Mouse (Mus musculus): ENCODE data around the gene Arhgef11. TPM values are rescaled to one million over a fixed set of nuclear protein-coding genes. Genes with fewer than 3 reads are reported as not detected.
A peak's percentile ranks its signal among the peaks of the same experiment; 100 is the strongest.

The Arhgef11 gene
- polyA plus RNA-seq, 1 experiment from 2014 or later, result 11.5 TPM

GRCm38 (mm10) chr3:87726191-87726590 is 108.8 kb downstream of the Arhgef11 start:
- WGBS, result 87% methylated on average over 7 of the region's 7 CpGs

GRCm38 (mm10) chr3:87728696-87729095 is 111.3 kb downstream of the Arhgef11 start:
- no peak overlapping the region for H3K4me3 ChIP-seq
- H3K27ac ChIP-seq, result no peak overlapping the region
- WGBS, result 92% methylated on average over 6 of the region's 6 CpGs
- peak; percentile 63 for DNase-seq (ENCODE audit: low spot score)
- no peaks in the 10 kb centered on the region for H3K9me3 ChIP-seq
- peaks cover under 1% of the 10 kb centered on the region; the same call in 1 of the 2 replicates for H3K4me1 ChIP-seq
- peaks cover 91% of the 10 kb centered on the region for H3K36me3 ChIP-seq
- H3K27me3 ChIP-seq (ENCODE audit: insufficient read depth, poor library complexity, severe bottlenecking), result no peaks in the 10 kb centered on the region

More at GRCm38 (mm10) chr3:87726191-87726590, 108.8 kb downstream of the Arhgef11 start:
- no peaks in the 10 kb centered on the region for H3K9me3 ChIP-seq
- H3K36me3 ChIP-seq, result peaks cover 84% of the 10 kb centered on the region
- peak; percentile 70 for DNase-seq (ENCODE audit: low spot score)
- no peaks in the 10 kb centered on the region for H3K4me1 ChIP-seq
- no peak overlapping the region for H3K27ac ChIP-seq
- H3K27me3 ChIP-seq (ENCODE audit: insufficient read depth, poor library complexity, severe bottlenecking), result no peaks in the 10 kb centered on the region
- H3K4me3 ChIP-seq, result no peak overlapping the region

- no peak for DNase-seq (ENCODE audit: low spot score)
- H3K27ac ChIP-seq, result no peak overlapping the region
- H3K36me3 ChIP-seq, result peaks cover 93% of the 10 kb centered on the region
- H3K27me3 ChIP-seq (ENCODE audit: insufficient read depth, poor library complexity, severe bottlenecking), result no peaks in the 10 kb centered on the region
- H3K9me3 ChIP-seq, result no peaks in the 10 kb centered on the region
- H3K4me1 ChIP-seq, result peaks cover 16% of the 10 kb centered on the region
- no peak overlapping the region for H3K4me3 ChIP-seq
- WGBS, result 68% methylated on average over 4 of the region's 4 CpGs
Observed at GRCm38 (mm10) chr3:87733098-87733497, 115.7 kb downstream of the Arhgef11 start.

- whole genome bisulfite sequencing, result 64% methylated on average over 11 of the region's 11 CpGs
- peaks cover 16% of the 10 kb centered on the region for H3K4me1 ChIP-seq
- no peak overlapping the region for H3K27ac ChIP-seq
- H3K27me3 ChIP-seq (ENCODE audit: insufficient read depth, poor library complexity, severe bottlenecking), result no peaks in the 10 kb centered on the region
- H3K9me3 ChIP-seq, result no peaks in the 10 kb centered on the region
- peaks cover 91% of the 10 kb centered on the region for H3K36me3 ChIP-seq
- H3K4me3 ChIP-seq, result no peak overlapping the region
- DNase-seq (ENCODE audit: low spot score), result no peak
Observed at GRCm38 (mm10) chr3:87733984-87734761, 116.8 kb downstream of the Arhgef11 start.

GRCm38 (mm10) chr3:87735335-87735734 is 118.0 kb downstream of the Arhgef11 start:
- Histone ChIP-seq H3K27ac (no peak overlapping the region), H3K4me1 (peaks cover 16% of the 10 kb centered on the region), H3K4me3 (no peak overlapping the region), H3K27me3 (ENCODE audit: insufficient read depth, poor library complexity, severe bottlenecking) (no peaks in the 10 kb centered on the region), H3K36me3 (peaks cover 87% of the 10 kb centered on the region), H3K9me3 (no peaks in the 10 kb centered on the region)
- no peak for DNase-seq (ENCODE audit: low spot score)
- 78% methylated on average over 9 of the region's 9 CpGs for WGBS

GRCm38 (mm10) chr3:87738906-87739305 is 121.5 kb downstream of the Arhgef11 start:
- Histone ChIP-seq H3K36me3 (peaks cover 61% of the 10 kb centered on the region), H3K4me1 (peaks cover 14% of the 10 kb centered on the region), H3K27me3 (ENCODE audit: insufficient read depth, poor library complexity, severe bottlenecking) (no peaks in the 10 kb centered on the region), H3K4me3 (no peak overlapping the region), H3K27ac (no peak overlapping the region), H3K9me3 (no peaks in the 10 kb centered on the region)
- 80% methylated on average over 5 of the region's 5 CpGs for WGBS
- DNase-seq (ENCODE audit: low spot score), result no peak

- Histone ChIP-seq H3K36me3 (peaks cover 30% of the 10 kb centered on the region), H3K4me1 (peaks cover 12% of the 10 kb centered on the region), H3K4me3 (no peak overlapping the region), H3K9me3 (no peaks in the 10 kb centered on the region), H3K27me3 (ENCODE audit: insufficient read depth, poor library complexity, severe bottlenecking) (peaks cover 6% of the 10 kb centered on the region), H3K27ac (no peak overlapping the region)
- WGBS, result 81% methylated on average over 3 of the region's 3 CpGs
- no peak for DNase-seq (ENCODE audit: low spot score)
Observed at GRCm38 (mm10) chr3:87742013-87742412, 124.7 kb downstream of the Arhgef11 start.

- DNase-seq (ENCODE audit: low spot score), result no peak
- H3K4me1 ChIP-seq, result peaks cover 12% of the 10 kb centered on the region
- H3K4me3 ChIP-seq, result no peak overlapping the region
- no peak overlapping the region for H3K27ac ChIP-seq
- peaks cover 11% of the 10 kb centered on the region for H3K27me3 ChIP-seq (ENCODE audit: insufficient read depth, poor library complexity, severe bottlenecking)
- WGBS, result 81% methylated on average over 16 of the region's 16 CpGs
- no peaks in the 10 kb centered on the region for H3K9me3 ChIP-seq
- peaks cover 23% of the 10 kb centered on the region for H3K36me3 ChIP-seq
Observed at GRCm38 (mm10) chr3:87742735-87743134, 125.4 kb downstream of the Arhgef11 start.

GRCm38 (mm10) chr3:87743927-87744326 is 126.6 kb downstream of the Arhgef11 start:
- DNase-seq (ENCODE audit: low spot score), result no peak
- 82% methylated on average over 4 of the region's 4 CpGs for WGBS
- Histone ChIP-seq H3K4me1 (peaks cover 20% of the 10 kb centered on the region), H3K27ac (no peak overlapping the region), H3K4me3 (no peak overlapping the region), H3K27me3 (ENCODE audit: insufficient read depth, poor library complexity, severe bottlenecking) (peaks cover 11% of the 10 kb centered on the region), H3K36me3 (peaks cover 13% of the 10 kb centered on the region; the same call in 1 of the 2 replicates), H3K9me3 (no peaks in the 10 kb centered on the region)

- 24% methylated on average over 18 of the region's 18 CpGs for WGBS
Observed at GRCm38 (mm10) chr3:87745036-87745659, 127.8 kb downstream of the Arhgef11 start.

GRCm38 (mm10) chr3:87748431-87748830 is 131.1 kb downstream of the Arhgef11 start, which contains the start of gene Lrrc71:
Lrrc71 (minus strand) TSS chr3:87748625.
- no peak for DNase-seq (ENCODE audit: low spot score)
- Histone ChIP-seq H3K9me3 (no peaks in the 10 kb centered on the region), H3K27me3 (ENCODE audit: insufficient read depth, poor library complexity, severe bottlenecking) (peaks cover 49% of the 10 kb centered on the region), H3K4me3 (no peak within 1 kb of the TSS), H3K36me3 (peaks cover 19% of the 10 kb centered on the region), H3K27ac (no peak within 1 kb of the TSS), H3K4me1 (peaks cover 20% of the 10 kb centered on the region)
- 43% methylated on average over 13 of the region's 13 CpGs for WGBS

More at GRCm38 (mm10) chr3:87745036-87745659, 127.8 kb downstream of the Arhgef11 start:
- Histone ChIP-seq H3K4me1 (peaks cover 20% of the 10 kb centered on the region), H3K4me3 (peak overlapping the region; percentile 40), H3K27me3 (ENCODE audit: insufficient read depth, poor library complexity, severe bottlenecking) (peaks cover 20% of the 10 kb centered on the region), H3K36me3 (peaks cover 10% of the 10 kb centered on the region; the same call in 1 of the 2 replicates), H3K9me3 (no peaks in the 10 kb centered on the region), H3K27ac (peak overlapping the region; percentile 71)
- DNase-seq (ENCODE audit: low spot score), result no peak

- no peak for DNase-seq (ENCODE audit: low spot score)
- Histone ChIP-seq H3K4me1 (peaks cover 20% of the 10 kb centered on the region), H3K36me3 (peaks cover 25% of the 10 kb centered on the region), H3K27me3 (ENCODE audit: insufficient read depth, poor library complexity, severe bottlenecking) (peaks cover 55% of the 10 kb centered on the region), H3K4me3 (no peak overlapping the region), H3K9me3 (no peaks in the 10 kb centered on the region), H3K27ac (no peak overlapping the region)
- 14% methylated on average over 5 of the region's 5 CpGs for WGBS
Observed at GRCm38 (mm10) chr3:87749036-87749435, 131.7 kb downstream of the Arhgef11 start.

- no peak overlapping the region for H3K4me3 ChIP-seq
- peaks cover 65% of the 10 kb centered on the region for H3K27me3 ChIP-seq (ENCODE audit: insufficient read depth, poor library complexity, severe bottlenecking)
- H3K9me3 ChIP-seq, result no peaks in the 10 kb centered on the region
- no peak overlapping the region for H3K27ac ChIP-seq
- 86% methylated on average over 12 of the region's 12 CpGs for WGBS
- peaks cover 17% of the 10 kb centered on the region for H3K4me1 ChIP-seq
- DNase-seq (ENCODE audit: low spot score), result no peak
- peaks cover 29% of the 10 kb centered on the region for H3K36me3 ChIP-seq
Observed at GRCm38 (mm10) chr3:87749977-87750376, 132.6 kb downstream of the Arhgef11 start.

Data from heart, embryonic 10.5 days (tissue).